Mouse (Mus musculus): ENCODE measurements around the gene Adam30. TPM values are rescaled to one million over a fixed set of nuclear protein-coding genes. Genes with fewer than 3 reads are reported as not detected.

Adam30 gene
- total and polyA plus RNA-seq, 3 experiments: 0.04 TPM; not detected in 2

GRCm38 (mm10) chr3:98210860-98211259 lies 50.4 kb downstream of the Adam30 start:
- 65% methylated on average over 10 of the region's 10 CpGs for WGBS
- intact Hi-C loops (cut with DNase I): no loop called here

GRCm38 (mm10) chr3:98211301-98212081 lies 51.1 kb downstream of the Adam30 start:
- Histone ChIP-seq H3K4me3 (no peak overlapping the region), H3K79me2 (replicated peaks; ENCODE audit: control insufficient read depth, insufficient read depth, low read length) (no peaks in the 10 kb centered on the region), H3K9ac (ENCODE audit: low read depth, low read length) (no peak overlapping the region), H3K36me3 (ENCODE audit: control insufficient read depth, insufficient read depth, low read length) (no peaks in the 10 kb centered on the region), H3K4me1 (ENCODE audit: control insufficient read depth, insufficient read depth, low read length) (no peaks in the 10 kb centered on the region), H3K27me3 (ENCODE audit: control insufficient read depth, insufficient read depth, low read length) (no peaks in the 10 kb centered on the region), H3K27ac (no peak overlapping the region)
- intact Hi-C loops (cut with DNase I): no loop called here
- TF ChIP-seq POLR2A (IDR thresholded peaks at IDR 0.05; ENCODE audit: insufficient read depth, low read depth, low read length) (no peak), CTCF (IDR thresholded peaks at IDR 0.05) (no peak), EP300 (IDR thresholded peaks at IDR 0.05; ENCODE audit: insufficient read depth, low read depth, low read length) (no peak)
- 74% methylated on average over 7 of the region's 7 CpGs for WGBS
- DNase-seq: no peak

More at GRCm38 (mm10) chr3:98210860-98211259, 50.4 kb downstream of the Adam30 start:
- Histone ChIP-seq H3K27ac (no peak overlapping the region), H3K27me3 (ENCODE audit: control insufficient read depth, insufficient read depth, low read length) (no peaks in the 10 kb centered on the region), H3K79me2 (replicated peaks; ENCODE audit: control insufficient read depth, insufficient read depth, low read length) (no peaks in the 10 kb centered on the region), H3K4me1 (ENCODE audit: control insufficient read depth, insufficient read depth, low read length) (no peaks in the 10 kb centered on the region), H3K4me3 (no peak overlapping the region), H3K9ac (ENCODE audit: low read depth, low read length) (no peak overlapping the region), H3K36me3 (ENCODE audit: control insufficient read depth, insufficient read depth, low read length) (no peaks in the 10 kb centered on the region)
- no peak for DNase-seq
- no peak for TF ChIP-seq CTCF (IDR thresholded peaks at IDR 0.05)
- TF ChIP-seq EP300 (IDR thresholded peaks at IDR 0.05; ENCODE audit: insufficient read depth, low read depth, low read length): no peak
- no peak for TF ChIP-seq POLR2A (IDR thresholded peaks at IDR 0.05; ENCODE audit: insufficient read depth, low read depth, low read length)

Other genes starting within 250 kb of the Adam30 start
- gene Notch2, start 147.1 kb upstream of the Adam30 start, total RNA-seq (2021): 10 to 100 TPM; 14.9 to 18.1 TPM
- 10.0 and 14.1 TPM in 2 replicates for gene Notch2, start 147.1 kb upstream of the Adam30 start, polyA plus RNA-seq (2012; rRNA removed)
- not detected for gene Reg4, start 61.5 kb downstream of the Adam30 start, total RNA-seq (2021)
- not detected in 2 replicates for gene Reg4, start 61.5 kb downstream of the Adam30 start, polyA plus RNA-seq (2012; rRNA removed)
- 10 to 100 TPM in 1 of 2 experiments, 1 to 10 TPM in 1; 9.4 to 12.9 TPM for gene Hmgcs2, start 119.8 kb downstream of the Adam30 start, total RNA-seq (2021)
- gene Hmgcs2, start 119.8 kb downstream of the Adam30 start, polyA plus RNA-seq (2012; rRNA removed): 8.1 and 9.9 TPM in 2 replicates
- 1 to 10 TPM; 1.5 to 1.8 TPM for gene Phgdh, start 179.4 kb downstream of the Adam30 start, total RNA-seq (2021)
- gene Phgdh, start 179.4 kb downstream of the Adam30 start, polyA plus RNA-seq (2012; rRNA removed): 3.7 and 4.5 TPM in 2 replicates
- 1 to 10 TPM; 5.9 to 8.1 TPM for gene Zfp697, start 221.8 kb downstream of the Adam30 start, total RNA-seq (2021)
- gene Zfp697, start 221.8 kb downstream of the Adam30 start, polyA plus RNA-seq (2012; rRNA removed): 6.3 and 9.0 TPM in 2 replicates